Mouse (Mus musculus) thymus, adult 2 months (tissue): ENCODE measurements around the gene Fcgr3.

ENCODE experiments used
- CTCF ChIP-seq: fragments of 200-500 bp; IDR thresholded peaks from 2 replicates; pipeline ENCODE4 v1.5.1; 2012; ENCODE audit warnings: mild to moderate bottlenecking, control low read depth, low read length, moderate library complexity, borderline replicate concordance; ENCODE audit not compliant: control insufficient read depth, poor library complexity, insufficient read depth; ENCODE audit errors: extremely low read depth
- POLR2A ChIP-seq: fragments of 200-500 bp; IDR thresholded peaks from 2 replicates; pipeline ENCODE4 v1.6.1; 2012; ENCODE audit warnings: mild to moderate bottlenecking, low read length, control low read depth, moderate library complexity; ENCODE audit not compliant: control insufficient read depth, poor library complexity, insufficient read depth; ENCODE audit errors: extremely low read depth

- TF ChIP-seq POLR2A = no peak
- no peak for TF ChIP-seq CTCF
Observed at GRCm38 (mm10) chr1:171031752-171032151, 33.0 kb downstream of the Fcgr3 start.
